Mouse (Mus musculus) left cerebral cortex, postnatal 10 days (tissue): ENCODE measurements at regions not wholly inside any gene's neighbourhood (a gene's known extent, or its start where the extent isn't known, plus 50 kb on each side); places are given as distances from the start of the nearest gene placed in this dataset.

Experiments used
- DNase-seq, 2 experiments: peaks; one replicate each; pipeline ENCODE4 v3.0.0; 2021 to 2022; ENCODE audit warnings: low spot score in 2 of 2, mixed read lengths in 1 of 2; ENCODE audit errors: extremely low spot score in 1 of 2
- intact Hi-C: fragments of 180-260 bp; cut with DNase I; formaldehyde crosslinking; loops from one replicate; pipeline ENCODE4 v1.15.1; 2025

DNA sequence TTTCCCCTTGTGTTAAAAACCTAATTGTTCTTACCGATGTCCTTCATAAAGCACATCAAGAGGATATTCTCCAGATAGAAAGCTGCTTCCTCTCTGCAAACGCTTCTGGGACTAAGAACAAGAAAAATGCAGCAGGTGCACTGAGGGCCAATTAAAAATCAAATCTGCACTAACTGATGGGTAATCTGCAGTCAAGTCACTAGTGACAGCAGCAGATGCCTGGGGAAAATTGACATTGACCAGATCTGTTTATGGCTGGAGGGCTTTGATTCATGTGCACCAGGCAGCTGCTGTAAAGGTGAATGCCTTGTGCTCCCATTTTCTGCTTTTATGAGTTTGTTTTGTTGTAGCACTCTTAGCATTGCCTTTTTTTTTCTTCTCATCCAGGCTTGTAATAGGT lies 1271.0 kb downstream of the Pla2g4a start:
- DNase-seq: no peak
- intact Hi-C loops: no loop called here

GRCm38 (mm10) chr1:148689618-148690017 lies 1271.5 kb downstream of the Pla2g4a start:
- intact Hi-C loops: no loop called here
- DNase-seq: no peak

DNA sequence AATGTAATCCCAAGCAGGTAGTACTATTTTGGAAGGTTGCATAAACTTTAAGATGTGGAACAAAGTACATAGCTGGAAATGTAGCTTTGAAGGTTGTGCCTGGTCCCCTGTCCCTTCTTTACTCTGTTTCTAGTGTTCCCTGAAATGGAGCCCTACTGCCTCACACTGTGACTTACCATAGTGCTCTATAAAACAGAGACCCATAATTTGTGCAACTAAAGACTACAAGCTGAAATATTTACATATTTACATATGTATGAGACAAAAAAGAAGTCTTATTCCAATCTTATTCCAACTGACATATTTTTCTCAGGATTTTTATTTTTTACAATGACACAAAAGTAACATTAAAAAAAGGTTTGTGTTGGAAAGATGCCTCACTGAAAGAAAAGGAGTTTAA lies 1285.6 kb downstream of the Pla2g4a start:
- intact Hi-C loops: no loop called here
- DNase-seq: no peak

DNA sequence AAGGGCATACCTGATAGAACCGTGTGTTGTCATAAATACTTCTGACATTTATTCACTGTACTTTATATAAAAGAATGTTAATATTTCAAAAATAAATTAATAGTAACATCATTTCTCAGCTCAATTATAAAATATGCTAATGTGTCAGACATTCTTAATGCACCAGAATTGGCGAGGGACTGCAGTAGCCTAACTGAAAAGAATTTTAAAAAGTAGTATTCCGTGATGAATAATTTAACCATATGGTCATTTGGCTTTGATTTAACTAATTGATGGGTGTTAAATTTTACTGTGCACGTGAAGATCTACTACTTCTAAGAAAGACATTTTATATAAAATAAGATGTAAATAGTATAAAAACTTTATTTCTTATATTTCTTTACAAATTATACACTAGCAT lies 1296.7 kb downstream of the Pla2g4a start:
- DNase-seq: no peak
- intact Hi-C loops: no loop called here

GRCm38 (mm10) chr1:148656990-148657389 lies 1304.1 kb downstream of the Pla2g4a start:
- intact Hi-C loops: no loop called here

More at GRCm38 (mm10) chr1:148656990-148657389, 1304.1 kb downstream of the Pla2g4a start:
- no peak for DNase-seq
